Mouse (Mus musculus): ENCODE measurements around the gene Dis3l2. TPM values are rescaled to one million over a fixed set of nuclear protein-coding genes. Genes with fewer than 3 reads are reported as not detected.

The Dis3l2 gene
- polyA plus RNA-seq, 1 experiment from 2014 or later = 34.7 TPM

- H3K27me3 ChIP-seq (ENCODE audit: low read depth, poor library complexity, severe bottlenecking) = no peaks in the 10 kb centered on the region
- H3K4me1 ChIP-seq = peaks cover 4% of the 10 kb centered on the region; the same call in 1 of the 2 replicates
- 85% methylated on average over 3 of the region's 3 CpGs for WGBS
- H3K27ac ChIP-seq = no peak overlapping the region
- no peak overlapping the region for H3K4me3 ChIP-seq
- no peak for DNase-seq (ENCODE audit: low spot score)
- H3K36me3 ChIP-seq = no peaks in the 10 kb centered on the region
- H3K9me3 ChIP-seq (replicated peaks) = no peaks in the 10 kb centered on the region
Measured at GRCm38 (mm10) chr1:87009156-87009555, 305.5 kb downstream of the Dis3l2 start.

- no peaks in the 10 kb centered on the region for H3K36me3 ChIP-seq
- peaks cover 4% of the 10 kb centered on the region; the same call in 1 of the 2 replicates for H3K4me1 ChIP-seq
- no peak overlapping the region for H3K27ac ChIP-seq
- no peak for DNase-seq (ENCODE audit: low spot score)
- H3K27me3 ChIP-seq (ENCODE audit: low read depth, poor library complexity, severe bottlenecking) = no peaks in the 10 kb centered on the region
- no peak overlapping the region for H3K4me3 ChIP-seq
- WGBS = 72% methylated on average over 12 of the region's 12 CpGs
- no peaks in the 10 kb centered on the region for H3K9me3 ChIP-seq (replicated peaks)
Measured at GRCm38 (mm10) chr1:87010629-87011330, 307.2 kb downstream of the Dis3l2 start.

DNA sequence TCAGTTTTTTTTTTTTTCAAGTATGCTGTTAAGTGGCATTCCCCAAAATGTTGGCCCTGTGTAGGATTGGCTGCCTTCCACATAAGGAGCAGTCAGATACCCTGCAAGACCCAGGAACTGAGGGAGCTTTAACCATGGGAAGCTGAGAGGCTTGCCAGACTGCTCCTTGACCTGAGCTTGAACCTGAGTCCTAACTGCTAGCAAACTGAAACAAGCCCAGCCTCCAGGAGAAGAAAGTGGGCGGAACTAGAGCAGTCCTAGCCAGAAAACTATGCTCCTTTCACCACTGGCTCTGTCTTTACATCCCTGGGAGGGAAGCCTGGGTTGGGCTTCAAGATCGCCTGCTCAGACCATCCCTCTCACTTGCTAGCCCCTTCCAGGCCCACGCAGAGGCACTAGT is 308.1 kb downstream of the Dis3l2 start:
- 55% methylated on average over 3 of the region's 3 CpGs for WGBS
- DNase-seq (ENCODE audit: low spot score) = no peak
- no peaks in the 10 kb centered on the region for H3K9me3 ChIP-seq (replicated peaks)
- no peak overlapping the region for H3K27ac ChIP-seq
- H3K36me3 ChIP-seq = no peaks in the 10 kb centered on the region
- H3K27me3 ChIP-seq (ENCODE audit: low read depth, poor library complexity, severe bottlenecking) = no peaks in the 10 kb centered on the region
- peaks cover 4% of the 10 kb centered on the region; the same call in 1 of the 2 replicates for H3K4me1 ChIP-seq
- H3K4me3 ChIP-seq = no peak overlapping the region

- no peaks in the 10 kb centered on the region for H3K27me3 ChIP-seq (ENCODE audit: low read depth, poor library complexity, severe bottlenecking)
- H3K36me3 ChIP-seq = no peaks in the 10 kb centered on the region
- no peak overlapping the region for H3K4me3 ChIP-seq
- WGBS = 91% methylated on average over 2 of the region's 2 CpGs
- H3K9me3 ChIP-seq (replicated peaks) = no peaks in the 10 kb centered on the region
- H3K4me1 ChIP-seq = peaks cover 4% of the 10 kb centered on the region; the same call in 1 of the 2 replicates
- DNase-seq (ENCODE audit: low spot score) = no peak
- H3K27ac ChIP-seq = no peak overlapping the region
Measured at GRCm38 (mm10) chr1:87012606-87013005, 309.0 kb downstream of the Dis3l2 start.

DNA sequence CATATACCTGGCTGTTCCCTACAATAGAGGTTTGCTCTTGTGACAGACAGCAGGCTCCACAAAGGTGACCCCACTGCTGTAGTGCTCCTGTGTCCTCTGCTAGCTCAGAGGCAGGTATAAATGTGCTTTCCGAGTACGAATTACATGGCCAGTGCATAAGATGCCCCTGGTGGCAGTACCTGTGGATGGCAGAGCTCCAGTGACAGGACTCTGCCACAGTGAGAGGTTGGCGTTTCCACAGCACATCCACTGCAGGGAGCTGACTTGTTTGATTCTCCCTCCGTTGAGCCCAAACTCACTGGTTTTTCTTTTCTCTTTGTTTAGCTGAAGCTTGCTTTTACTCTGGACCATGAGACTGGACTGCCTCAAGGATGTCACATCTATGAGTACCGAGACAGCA is 317.1 kb downstream of the Dis3l2 start:
- 82% methylated on average over 5 of the region's 5 CpGs for WGBS
- H3K36me3 ChIP-seq = 0 out of 2 replicates have a peak, but pooled peaks cover 6% of the 10 kb centered on the region
- H3K4me1 ChIP-seq = no peaks in the 10 kb centered on the region
- H3K9me3 ChIP-seq (replicated peaks) = no peaks in the 10 kb centered on the region
- no peak overlapping the region for H3K4me3 ChIP-seq
- no peaks in the 10 kb centered on the region for H3K27me3 ChIP-seq (ENCODE audit: low read depth, poor library complexity, severe bottlenecking)
- H3K27ac ChIP-seq = no peak overlapping the region
- DNase-seq (ENCODE audit: low spot score) = no peak

- Histone ChIP-seq H3K27me3 (ENCODE audit: low read depth, poor library complexity, severe bottlenecking) (no peaks in the 10 kb centered on the region), H3K27ac (no peak overlapping the region), H3K36me3 (0 out of 2 replicates have a peak, but pooled peaks cover 6% of the 10 kb centered on the region), H3K9me3 (replicated peaks) (no peaks in the 10 kb centered on the region), H3K4me3 (no peak overlapping the region), H3K4me1 (no peaks in the 10 kb centered on the region)
- WGBS = 87% methylated on average over 3 of the region's 3 CpGs
- DNase-seq (ENCODE audit: low spot score) = no peak
Measured at GRCm38 (mm10) chr1:87021584-87021983, 318.0 kb downstream of the Dis3l2 start.

GRCm38 (mm10) chr1:87023291-87024170 is 319.9 kb downstream of the Dis3l2 start:
- H3K4me3 ChIP-seq = no peak overlapping the region
- 0 out of 2 replicates have a peak, but pooled peaks cover under 1% of the 10 kb centered on the region for H3K4me1 ChIP-seq
- no peak overlapping the region for H3K27ac ChIP-seq
- 89% methylated on average over 6 of the region's 6 CpGs for WGBS
- H3K9me3 ChIP-seq (replicated peaks) = no peaks in the 10 kb centered on the region
- no peak for DNase-seq (ENCODE audit: low spot score)
- no peaks in the 10 kb centered on the region for H3K27me3 ChIP-seq (ENCODE audit: low read depth, poor library complexity, severe bottlenecking)
- H3K36me3 ChIP-seq = 0 out of 2 replicates have a peak, but pooled peaks cover 6% of the 10 kb centered on the region

DNA sequence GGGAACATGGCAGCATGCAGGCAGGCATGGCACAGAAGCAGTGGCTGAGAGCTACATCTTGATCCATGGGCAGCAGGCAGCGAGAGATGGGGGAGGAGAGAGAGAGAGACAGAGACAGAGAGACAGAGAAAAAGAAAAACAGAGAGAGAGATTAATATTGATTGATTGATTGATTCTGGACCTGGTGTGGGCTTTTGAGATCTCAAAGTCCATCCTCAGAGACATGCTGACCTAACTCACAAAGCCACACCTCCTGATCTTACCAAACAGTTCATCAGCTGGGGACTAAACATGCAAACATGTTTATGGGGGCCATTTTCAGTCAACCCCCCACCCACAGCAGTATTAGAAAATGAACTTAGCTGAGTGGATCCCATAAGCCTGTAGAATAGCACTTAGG is 321.4 kb downstream of the Dis3l2 start:
- no peaks in the 10 kb centered on the region for H3K27me3 ChIP-seq (ENCODE audit: low read depth, poor library complexity, severe bottlenecking)
- H3K4me1 ChIP-seq = 0 out of 2 replicates have a peak, but pooled peaks cover 8% of the 10 kb centered on the region
- H3K9me3 ChIP-seq (replicated peaks) = no peaks in the 10 kb centered on the region
- H3K4me3 ChIP-seq = no peak overlapping the region
- no peak overlapping the region for H3K27ac ChIP-seq
- WGBS = 100% methylated on average over 1 of the region's 1 CpGs
- H3K36me3 ChIP-seq = 0 out of 2 replicates have a peak, but pooled peaks cover 6% of the 10 kb centered on the region
- no peak for DNase-seq (ENCODE audit: low spot score)

GRCm38 (mm10) chr1:87028786-87029185 is 325.2 kb downstream of the Dis3l2 start:
- DNase-seq (ENCODE audit: low spot score) = no peak
- 58% methylated on average over 2 of the region's 2 CpGs for WGBS
- Histone ChIP-seq H3K9me3 (replicated peaks) (no peaks in the 10 kb centered on the region), H3K27ac (no peak overlapping the region), H3K4me3 (no peak overlapping the region), H3K36me3 (no peaks in the 10 kb centered on the region), H3K4me1 (peaks cover 14% of the 10 kb centered on the region), H3K27me3 (ENCODE audit: low read depth, poor library complexity, severe bottlenecking) (no peaks in the 10 kb centered on the region)

- H3K36me3 ChIP-seq = no peaks in the 10 kb centered on the region
- 75% methylated on average over 1 of the region's 1 CpGs for WGBS
- no peak for DNase-seq (ENCODE audit: low spot score)
- H3K4me3 ChIP-seq = no peak overlapping the region
- H3K9me3 ChIP-seq (replicated peaks) = no peaks in the 10 kb centered on the region
- no peaks in the 10 kb centered on the region for H3K27me3 ChIP-seq (ENCODE audit: low read depth, poor library complexity, severe bottlenecking)
- no peak overlapping the region for H3K27ac ChIP-seq
- H3K4me1 ChIP-seq = peaks cover 23% of the 10 kb centered on the region
Measured at GRCm38 (mm10) chr1:87030652-87031051, 327.0 kb downstream of the Dis3l2 start.

DNA sequence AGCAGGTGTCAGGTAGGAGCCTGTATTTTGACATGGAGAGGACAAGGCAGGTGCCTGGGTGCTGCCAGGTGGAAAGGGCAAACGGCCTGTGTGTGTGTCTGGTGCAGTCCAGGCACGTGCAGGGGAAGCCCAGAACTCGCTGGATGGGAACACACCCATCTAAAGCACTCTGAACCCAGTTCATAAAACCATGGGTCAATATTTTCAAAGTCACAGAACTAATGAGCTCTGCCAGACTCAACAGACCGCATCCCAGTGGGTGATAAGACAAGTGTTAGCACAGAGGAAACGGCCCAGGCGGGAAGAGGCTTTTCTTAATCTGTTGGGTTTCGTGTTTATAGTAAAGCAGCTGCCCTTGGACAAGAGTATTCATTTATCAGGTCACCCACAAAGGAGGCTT is 328.9 kb downstream of the Dis3l2 start:
- H3K4me3 ChIP-seq = no peak overlapping the region
- no peaks in the 10 kb centered on the region for H3K36me3 ChIP-seq
- H3K9me3 ChIP-seq (replicated peaks) = no peaks in the 10 kb centered on the region
- H3K27me3 ChIP-seq (ENCODE audit: low read depth, poor library complexity, severe bottlenecking) = no peaks in the 10 kb centered on the region
- peaks cover 39% of the 10 kb centered on the region for H3K4me1 ChIP-seq
- 83% methylated on average over 7 of the region's 7 CpGs for WGBS
- H3K27ac ChIP-seq = no peak overlapping the region
- no peak for DNase-seq (ENCODE audit: low spot score)

GRCm38 (mm10) chr1:87035532-87036161 is 332.0 kb downstream of the Dis3l2 start:
- peak overlapping the region; percentile 90 for H3K27ac ChIP-seq
- H3K27me3 ChIP-seq (ENCODE audit: low read depth, poor library complexity, severe bottlenecking) = no peaks in the 10 kb centered on the region
- peak; percentile 69 for DNase-seq (ENCODE audit: low spot score)
- H3K4me1 ChIP-seq = peaks cover 29% of the 10 kb centered on the region
- no peaks in the 10 kb centered on the region for H3K36me3 ChIP-seq
- 16% methylated on average over 4 of the region's 4 CpGs for WGBS
- H3K4me3 ChIP-seq = no peak overlapping the region
- H3K9me3 ChIP-seq (replicated peaks) = no peaks in the 10 kb centered on the region
